Mouse (Mus musculus) thymus, postnatal 25 days (tissue): Measurements from ENCODE around the gene Olfr1218.
"Not testable (repeated sequence)": the region's sequence is repeated elsewhere in the genome, so short reads cannot be mapped to it uniquely, and the experiment has no call there.

ENCODE experiments used
- DNase-seq: peaks from one replicate; pipeline ENCODE4 v3.0.0; 2022

Olfr1218 gene

GRCm38 (mm10) chr2:89061087-89061486 lies at the start of gene Olfr1218:
Gene Olfr1218 (minus strand): TSS chr2:89061187.
- no peak for DNase-seq

GRCm38 (mm10) chr2:89106735-89107134 lies 45.7 kb upstream of the Olfr1218 start, which contains the start of gene Olfr1220:
Gene Olfr1220 (minus strand): TSS chr2:89106835.
- no peak for DNase-seq

- DNase-seq, result no peak
Observed at GRCm38 (mm10) chr2:89105651-89106050, 44.7 kb upstream of the Olfr1218 start.

GRCm38 (mm10) chr2:89093848-89094247 lies 32.9 kb upstream of the Olfr1218 start:
- DNase-seq, result no peak

- DNase-seq, result no peak
Observed at GRCm38 (mm10) chr2:89083413-89083812, 22.4 kb upstream of the Olfr1218 start, which contains the start of gene Olfr1219. Gene Olfr1219 (minus strand): TSS chr2:89083513.

DNA sequence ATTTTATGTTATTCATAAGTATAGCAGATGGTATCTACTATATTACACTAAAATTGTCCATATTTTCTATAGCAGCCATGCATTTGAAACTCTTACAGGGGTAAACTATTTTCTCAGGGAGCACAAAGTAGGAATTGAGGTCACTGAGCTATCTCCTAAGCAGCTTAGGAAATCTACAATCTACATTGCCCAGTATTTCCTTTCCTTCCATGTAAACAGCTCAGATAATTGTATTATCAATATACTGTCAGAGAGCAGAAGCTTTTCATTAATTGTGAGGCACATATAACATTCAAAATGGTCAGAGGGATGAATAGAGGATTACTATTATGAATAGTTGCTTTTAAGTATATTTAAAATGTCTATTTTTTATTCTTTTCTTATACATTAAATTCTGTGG lies 20.5 kb upstream of the Olfr1218 start:
- no peak for DNase-seq

- DNase-seq, result no peak
Observed at GRCm38 (mm10) chr2:89031965-89032364, 29.0 kb downstream of the Olfr1218 start, which contains the start of gene Olfr1217. Gene Olfr1217 (minus strand): TSS chr2:89032065.

GRCm38 (mm10) chr2:89021436-89021835 lies 39.6 kb downstream of the Olfr1218 start:
- DNase-seq, result not testable (repeated sequence)

- no peak for DNase-seq
Observed at GRCm38 (mm10) chr2:89018240-89018639, 42.7 kb downstream of the Olfr1218 start, which contains the start of gene Olfr1216. Gene Olfr1216 (minus strand): TSS chr2:89018340.

DNA sequence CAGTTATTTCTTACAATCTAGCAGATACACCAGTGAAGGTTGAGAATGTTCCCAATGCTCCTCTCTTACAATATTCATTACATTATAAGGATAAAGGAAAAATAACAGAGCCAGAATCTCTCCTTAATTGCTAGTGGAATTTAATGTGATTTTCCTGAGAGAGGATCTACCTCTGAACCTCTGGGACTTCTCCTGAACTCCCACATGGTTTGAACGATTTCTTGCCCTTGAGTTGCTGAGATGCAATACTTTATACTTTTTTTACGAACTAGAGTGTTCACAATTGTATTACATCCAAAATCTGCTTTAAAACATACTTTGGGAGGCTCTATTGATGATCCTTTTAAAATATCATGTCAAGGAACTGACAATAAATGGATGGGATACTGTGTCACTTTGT lies 54.1 kb downstream of the Olfr1218 start, which contains the start of gene Olfr1215:
Gene Olfr1215, minus strand, starts transcription at position 101 of the 400 bp plus-strand sequence.
- no peak for DNase-seq
